Mouse (Mus musculus): ENCODE results near the gene Wdfy3. TPM values are rescaled to one million over a fixed set of nuclear protein-coding genes. Genes with fewer than 3 reads are reported as not detected.
A peak's percentile ranks its signal among the peaks of the same experiment; 100 is the strongest.
"Not testable (repeated sequence)": the region's sequence is repeated elsewhere in the genome, so short reads cannot be mapped to it uniquely, and the experiment has no call there.

The Wdfy3 gene
- polyA plus RNA-seq, 1 experiment from 2014 or later: 33.2 TPM

DNA sequence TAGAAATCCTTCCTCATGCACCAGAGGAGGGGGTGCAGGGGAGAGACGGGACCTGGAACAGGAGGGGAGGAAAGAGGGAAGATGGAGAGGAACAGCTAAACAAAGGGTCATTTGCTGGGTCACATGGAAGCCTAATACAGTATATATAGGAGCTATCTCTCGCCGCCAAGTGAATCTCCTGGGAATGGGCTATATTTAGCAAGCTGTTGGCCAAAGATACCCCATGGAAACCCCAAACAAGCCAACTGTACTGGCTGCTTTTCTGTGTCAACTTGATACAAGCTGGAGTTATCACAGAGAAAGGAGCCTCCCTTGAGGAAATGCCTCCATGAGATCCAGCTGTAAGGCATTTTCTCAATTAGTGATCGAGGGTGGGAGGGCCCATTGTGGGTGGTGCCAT, 164.9 kb downstream of the Wdfy3 start:
- not testable (repeated sequence) for H3K9ac ChIP-seq (ENCODE audit: low read depth, low read length); H3K27ac ChIP-seq (ENCODE audit: low read depth, low read length); H3K9me3 ChIP-seq (ENCODE audit: control insufficient read depth, low read length); H3K4me2 ChIP-seq (replicated peaks; ENCODE audit: low read depth, low read length); DNase-seq (ENCODE audit: low spot score); H3K4me3 ChIP-seq (ENCODE audit: low read depth, low read length); ATAC-seq (ENCODE audit: low FRiP score); H3K27me3 ChIP-seq (ENCODE audit: control insufficient read depth, insufficient read depth, low read length); H3K4me1 ChIP-seq (replicated peaks; ENCODE audit: control insufficient read depth, insufficient read depth, low read length)
- 89% methylated on average over 3 of the region's 4 CpGs for WGBS
- peaks cover 19% of the 10 kb centered on the region; the same call in 1 of the 2 replicates for H3K36me3 ChIP-seq (ENCODE audit: control insufficient read depth, insufficient read depth, low read length)

DNA sequence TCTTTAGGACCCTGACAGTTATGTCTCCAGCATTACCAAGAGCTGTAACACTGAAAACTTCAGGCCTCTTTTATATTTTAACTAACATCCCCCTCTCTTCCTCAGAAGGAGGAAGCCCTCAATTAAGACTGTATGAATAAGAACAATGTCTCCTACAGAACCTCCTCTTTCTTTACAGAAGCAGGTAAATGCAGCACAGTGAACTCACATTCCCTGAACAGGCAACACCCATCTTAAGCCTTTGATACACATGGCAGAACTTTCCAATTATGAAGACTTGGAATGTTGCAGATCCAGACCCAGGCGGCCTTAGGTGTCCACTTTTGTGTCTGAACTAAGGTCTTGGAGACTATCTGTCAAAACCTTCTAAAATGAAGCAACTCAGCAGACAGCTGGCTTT, 167.0 kb downstream of the Wdfy3 start:
- H3K27me3 ChIP-seq (ENCODE audit: control insufficient read depth, insufficient read depth, low read length): no peaks in the 10 kb centered on the region
- no peak for ATAC-seq (ENCODE audit: low FRiP score)
- H3K4me1 ChIP-seq (replicated peaks; ENCODE audit: control insufficient read depth, insufficient read depth, low read length): no peaks in the 10 kb centered on the region
- H3K9me3 ChIP-seq (ENCODE audit: control insufficient read depth, low read length): no peaks in the 10 kb centered on the region
- no peak overlapping the region for H3K4me3 ChIP-seq (ENCODE audit: low read depth, low read length)
- 86% methylated on average over 1 of the region's 1 CpGs for WGBS
- no peak overlapping the region for H3K9ac ChIP-seq (ENCODE audit: low read depth, low read length)
- DNase-seq (ENCODE audit: low spot score): no peak
- H3K4me2 ChIP-seq (replicated peaks; ENCODE audit: low read depth, low read length): no peak overlapping the region
- H3K36me3 ChIP-seq (ENCODE audit: control insufficient read depth, insufficient read depth, low read length): 0 out of 2 replicates have a peak, but pooled peaks cover 15% of the 10 kb centered on the region
- H3K27ac ChIP-seq (ENCODE audit: low read depth, low read length): no peak overlapping the region

DNA sequence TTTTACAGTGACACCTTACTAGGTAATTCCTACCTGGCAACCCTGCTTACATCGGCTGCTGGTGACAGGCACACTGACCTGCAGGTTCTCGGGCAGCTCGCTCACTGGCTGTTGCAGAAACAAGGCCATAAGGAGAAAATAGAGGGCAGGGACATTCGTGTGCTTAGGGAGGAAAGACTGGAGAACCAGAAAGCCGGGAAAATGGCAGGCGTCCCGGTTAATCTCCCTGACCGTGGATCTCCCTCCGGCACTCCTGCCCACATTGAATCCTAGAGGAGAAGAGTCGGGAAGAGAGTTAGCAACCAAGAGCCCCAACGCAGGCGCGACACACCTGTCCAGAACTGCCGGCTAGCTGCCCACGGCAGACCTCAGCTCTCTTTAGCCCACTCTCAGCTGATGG, 169.7 kb downstream of the Wdfy3 start:
- peaks cover 10% of the 10 kb centered on the region; the same call in 1 of the 2 replicates for H3K36me3 ChIP-seq (ENCODE audit: control insufficient read depth, insufficient read depth, low read length)
- no peak for ATAC-seq (ENCODE audit: low FRiP score)
- WGBS: 94% methylated on average over 15 of the region's 15 CpGs

GRCm38 (mm10) chr5:101896784-101897183, 172.9 kb downstream of the Wdfy3 start:
- Histone ChIP-seq H3K9ac (ENCODE audit: low read depth, low read length) (no peak overlapping the region), H3K36me3 (ENCODE audit: control insufficient read depth, insufficient read depth, low read length) (peaks cover 12% of the 10 kb centered on the region; the same call in 1 of the 2 replicates), H3K4me1 (replicated peaks; ENCODE audit: control insufficient read depth, insufficient read depth, low read length) (no peaks in the 10 kb centered on the region), H3K4me3 (ENCODE audit: low read depth, low read length) (no peak overlapping the region), H3K27me3 (ENCODE audit: control insufficient read depth, insufficient read depth, low read length) (no peaks in the 10 kb centered on the region), H3K27ac (ENCODE audit: low read depth, low read length) (no peak overlapping the region), H3K9me3 (ENCODE audit: control insufficient read depth, low read length) (no peaks in the 10 kb centered on the region), H3K4me2 (replicated peaks; ENCODE audit: low read depth, low read length) (no peak overlapping the region)
- no peak for ATAC-seq (ENCODE audit: low FRiP score)
- no peak for DNase-seq (ENCODE audit: low spot score)
- WGBS: 97% methylated on average over 11 of the region's 11 CpGs

More for the DNA sequence above, 169.7 kb downstream of the Wdfy3 start:
- H3K4me2 ChIP-seq (replicated peaks; ENCODE audit: low read depth, low read length): no peak overlapping the region
- no peak for DNase-seq (ENCODE audit: low spot score)
- H3K4me3 ChIP-seq (ENCODE audit: low read depth, low read length): no peak overlapping the region
- no peaks in the 10 kb centered on the region for H3K4me1 ChIP-seq (replicated peaks; ENCODE audit: control insufficient read depth, insufficient read depth, low read length)
- no peak overlapping the region for H3K9ac ChIP-seq (ENCODE audit: low read depth, low read length)
- no peak overlapping the region for H3K27ac ChIP-seq (ENCODE audit: low read depth, low read length)
- no peaks in the 10 kb centered on the region for H3K9me3 ChIP-seq (ENCODE audit: control insufficient read depth, low read length)
- no peaks in the 10 kb centered on the region for H3K27me3 ChIP-seq (ENCODE audit: control insufficient read depth, insufficient read depth, low read length)

DNA sequence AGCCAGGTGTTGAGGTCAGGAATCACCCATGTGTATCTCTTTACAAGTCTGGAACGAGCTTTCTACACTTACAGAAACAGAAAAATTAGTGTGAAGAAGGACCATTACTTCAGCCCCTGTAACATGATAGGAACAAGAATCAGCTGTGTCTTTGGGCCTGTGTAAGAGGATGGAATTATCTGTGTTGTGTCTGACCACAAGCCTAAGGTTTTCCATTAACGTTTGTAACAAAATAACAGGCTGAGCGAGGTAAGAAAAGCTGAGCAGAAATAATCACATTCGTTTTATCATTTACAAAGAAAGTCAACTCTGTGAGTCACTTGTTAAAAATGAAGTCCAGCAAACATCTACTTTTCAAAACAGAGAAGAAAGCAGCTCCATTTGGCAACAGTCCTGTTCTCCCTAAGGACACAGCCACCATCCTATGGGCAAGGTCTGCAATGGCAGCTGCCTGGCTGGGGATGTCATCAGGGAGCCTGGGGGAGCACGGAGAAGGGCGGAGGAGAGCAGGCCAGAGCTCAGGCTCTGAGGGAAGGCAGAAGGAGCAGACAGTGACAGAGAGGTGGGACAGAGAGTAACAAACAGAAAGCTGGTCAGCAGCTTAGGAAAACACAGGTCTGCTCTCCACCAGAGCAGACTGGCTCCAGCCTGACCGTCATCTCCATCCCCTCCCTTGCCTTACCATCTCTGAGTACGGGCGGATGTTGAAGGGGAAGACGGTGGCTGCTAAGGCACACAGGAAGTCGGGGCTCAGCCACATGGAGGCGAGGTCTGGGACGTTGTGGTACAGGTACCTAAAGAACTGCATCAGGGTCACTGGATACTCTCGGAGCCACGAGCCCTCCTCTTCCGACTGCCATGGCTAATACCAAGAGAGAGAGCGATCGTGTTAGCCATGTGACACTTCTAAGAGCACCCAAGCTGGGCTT, 173.7 kb downstream of the Wdfy3 start:
- Histone ChIP-seq H3K4me3 (ENCODE audit: low read depth, low read length) (no peak overlapping the region), H3K27ac (ENCODE audit: low read depth, low read length) (no peak overlapping the region), H3K27me3 (ENCODE audit: control insufficient read depth, insufficient read depth, low read length) (no peaks in the 10 kb centered on the region), H3K4me2 (replicated peaks; ENCODE audit: low read depth, low read length) (no peak overlapping the region), H3K9ac (ENCODE audit: low read depth, low read length) (no peak overlapping the region), H3K36me3 (ENCODE audit: control insufficient read depth, insufficient read depth, low read length) (peaks cover 14% of the 10 kb centered on the region; the same call in 1 of the 2 replicates), H3K9me3 (ENCODE audit: control insufficient read depth, low read length) (no peaks in the 10 kb centered on the region), H3K4me1 (replicated peaks; ENCODE audit: control insufficient read depth, insufficient read depth, low read length) (no peaks in the 10 kb centered on the region)
- WGBS: 93% methylated on average over 18 of the region's 18 CpGs
- DNase-seq (ENCODE audit: low spot score) (no peak), ATAC-seq (ENCODE audit: low FRiP score) (no peak)

- no peaks in the 10 kb centered on the region for H3K27me3 ChIP-seq (ENCODE audit: control insufficient read depth, insufficient read depth, low read length)
- peaks cover 9% of the 10 kb centered on the region; the same call in 1 of the 2 replicates for H3K36me3 ChIP-seq (ENCODE audit: control insufficient read depth, insufficient read depth, low read length)
- DNase-seq (ENCODE audit: low spot score) (no peak), ATAC-seq (ENCODE audit: low FRiP score) (no peak)
- 89% methylated on average over 11 of the region's 11 CpGs for WGBS
- H3K4me2 ChIP-seq (replicated peaks; ENCODE audit: low read depth, low read length): no peak overlapping the region
- H3K9ac ChIP-seq (ENCODE audit: low read depth, low read length): no peak overlapping the region
- H3K9me3 ChIP-seq (ENCODE audit: control insufficient read depth, low read length): no peaks in the 10 kb centered on the region
- no peak overlapping the region for H3K27ac ChIP-seq (ENCODE audit: low read depth, low read length)
- H3K4me1 ChIP-seq (replicated peaks; ENCODE audit: control insufficient read depth, insufficient read depth, low read length): no peaks in the 10 kb centered on the region
- no peak overlapping the region for H3K4me3 ChIP-seq (ENCODE audit: low read depth, low read length)
Observed at GRCm38 (mm10) chr5:101895119-101895518, 174.6 kb downstream of the Wdfy3 start.

DNA sequence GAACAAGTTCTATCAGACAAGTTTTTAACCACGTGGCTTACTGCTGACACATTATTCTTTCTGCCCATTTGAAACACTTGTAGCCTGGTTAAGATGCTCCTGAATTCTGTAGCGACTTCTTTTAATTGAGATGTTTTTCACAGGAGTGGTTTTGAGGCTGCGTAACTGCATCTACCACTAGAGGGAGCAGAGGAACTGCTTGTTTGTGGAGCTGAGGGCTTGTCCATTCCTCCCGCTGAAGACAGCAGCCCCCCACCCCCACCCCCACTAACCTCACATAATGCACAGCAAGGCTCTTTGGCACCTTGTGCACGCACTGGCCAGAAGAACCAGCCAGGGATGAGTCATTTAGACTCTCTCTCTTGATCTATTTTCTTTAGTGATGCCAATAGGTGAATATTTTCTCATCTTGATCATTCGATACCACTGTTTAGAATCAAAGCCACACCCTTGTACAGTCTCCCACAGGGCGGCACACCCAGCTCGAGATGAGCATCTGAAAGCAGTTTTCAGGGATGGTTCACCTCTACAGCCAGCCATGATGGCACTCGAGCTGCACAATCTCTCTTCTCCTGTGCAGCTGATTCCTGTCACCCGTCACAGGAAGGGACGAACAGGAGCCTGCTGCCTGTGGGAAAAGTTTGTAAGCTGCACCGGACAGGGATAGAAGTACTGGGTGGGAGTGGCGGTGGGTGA, 175.8 kb downstream of the Wdfy3 start:
- ATAC-seq (ENCODE audit: low FRiP score) (no peak), DNase-seq (ENCODE audit: low spot score) (peak; percentile 45)
- Histone ChIP-seq H3K36me3 (ENCODE audit: control insufficient read depth, insufficient read depth, low read length) (peaks cover 8% of the 10 kb centered on the region; the same call in 1 of the 2 replicates), H3K4me2 (replicated peaks; ENCODE audit: low read depth, low read length) (no peak overlapping the region), H3K9me3 (ENCODE audit: control insufficient read depth, low read length) (no peaks in the 10 kb centered on the region), H3K27me3 (ENCODE audit: control insufficient read depth, insufficient read depth, low read length) (no peaks in the 10 kb centered on the region), H3K27ac (ENCODE audit: low read depth, low read length) (no peak overlapping the region), H3K9ac (ENCODE audit: low read depth, low read length) (no peak overlapping the region), H3K4me1 (replicated peaks; ENCODE audit: control insufficient read depth, insufficient read depth, low read length) (no peaks in the 10 kb centered on the region), H3K4me3 (ENCODE audit: low read depth, low read length) (no peak overlapping the region)
- WGBS: 73% methylated on average over 13 of the region's 13 CpGs

DNA sequence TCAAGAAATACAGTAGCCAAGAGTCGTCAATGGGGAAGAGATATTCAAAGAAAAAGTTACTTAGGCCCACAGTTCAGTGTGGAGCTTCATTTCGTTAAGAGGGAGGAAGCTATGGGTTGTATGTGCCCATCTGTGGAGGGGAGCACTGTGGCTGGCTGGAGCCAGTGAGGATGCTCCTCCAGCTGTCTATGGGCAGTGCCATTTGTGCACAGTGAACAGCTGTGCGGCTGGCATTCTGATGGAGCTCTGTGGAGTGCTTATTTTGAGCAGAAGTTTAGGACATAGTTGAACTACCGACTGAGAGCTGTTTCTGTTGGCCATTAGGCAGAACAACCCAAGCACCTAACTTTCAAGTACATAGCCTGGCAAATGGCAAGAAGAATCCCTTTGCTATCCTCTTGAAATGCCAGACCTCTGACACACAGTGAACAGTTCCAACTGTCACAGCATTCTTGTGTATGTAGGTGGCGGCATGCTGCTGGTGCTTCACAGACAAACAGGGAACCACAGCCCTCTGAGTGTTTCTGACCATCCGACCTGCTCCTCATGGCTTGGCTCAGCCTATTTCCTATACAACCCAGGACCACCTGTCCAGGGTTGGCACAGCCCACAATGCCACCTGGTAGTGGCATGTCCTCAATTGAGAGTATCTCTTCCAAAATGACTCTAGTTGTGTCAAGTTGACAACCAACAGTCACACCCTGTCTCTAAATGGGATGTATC, 177.9 kb downstream of the Wdfy3 start:
- no peaks in the 10 kb centered on the region for H3K9me3 ChIP-seq (ENCODE audit: control insufficient read depth, low read length)
- peaks cover 14% of the 10 kb centered on the region for H3K36me3 ChIP-seq (ENCODE audit: control insufficient read depth, insufficient read depth, low read length)
- H3K27me3 ChIP-seq (ENCODE audit: control insufficient read depth, insufficient read depth, low read length): no peaks in the 10 kb centered on the region
- 93% methylated on average over 6 of the region's 6 CpGs for WGBS
- no peak overlapping the region for H3K27ac ChIP-seq (ENCODE audit: low read depth, low read length)
- DNase-seq (ENCODE audit: low spot score) (no peak), ATAC-seq (ENCODE audit: low FRiP score) (no peak)
- no peak overlapping the region for H3K4me3 ChIP-seq (ENCODE audit: low read depth, low read length)
- no peak overlapping the region for H3K9ac ChIP-seq (ENCODE audit: low read depth, low read length)
- no peak overlapping the region for H3K4me2 ChIP-seq (replicated peaks; ENCODE audit: low read depth, low read length)
- H3K4me1 ChIP-seq (replicated peaks; ENCODE audit: control insufficient read depth, insufficient read depth, low read length): no peaks in the 10 kb centered on the region

All from hindbrain, embryonic 11.5 days (tissue).